ENCODE assay signal across 22 mouse cellular contexts in the genomic region with DNA sequence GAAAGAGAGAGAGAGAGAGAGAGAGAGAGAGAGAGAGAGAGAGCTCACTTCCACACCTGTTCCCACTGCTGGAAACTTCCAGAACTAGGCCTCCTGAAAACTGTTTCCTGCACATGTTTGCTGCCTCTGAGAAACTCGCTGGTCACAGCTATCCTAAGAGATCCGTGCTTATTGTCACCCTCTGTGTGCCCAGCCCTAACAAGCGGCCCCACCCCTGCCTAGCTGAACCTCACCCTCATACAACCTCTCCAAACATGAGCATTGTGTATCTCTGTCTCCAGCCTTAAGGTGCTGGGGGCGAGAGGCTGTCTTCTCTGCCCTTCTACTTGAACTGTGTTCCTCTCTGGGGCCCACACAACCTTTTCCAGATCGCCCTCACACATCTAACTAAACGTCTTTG.
DNase-seq lines count a peak whose midpoint lies in the region; ATAC-seq and TF ChIP-seq lines count a peak whose summit lies in the region.
"Had no signal": no experiment of that assay in that cellular context is flagged by ENCODE, and none has a peak within 500 bp of the region (broad histone marks: within the 10 kb centered on the region; RNA-seq: fewer than 3 reads in every experiment).

No protein-coding gene starts in this region.

- H3K4me3 ChIP-seq in cerebellum, adult 2 months (replicated peaks; ENCODE audit: insufficient read depth, low read depth, low read length): no peak overlapping the region
- H3K4me3 ChIP-seq in hindbrain, embryonic 14.5 days (replicated peaks; ENCODE audit: low read length): no peak overlapping the region
- H3K4me3 ChIP-seq in hindbrain, embryonic 11.5 days (ENCODE audit: low read depth, low read length): no peak overlapping the region
- no peak overlapping the region for H3K4me3 ChIP-seq in midbrain, embryonic 10.5 days
- H3K4me3 ChIP-seq in midbrain, embryonic 16.5 days (ENCODE audit: low read depth, low read length): no peak overlapping the region
- H3K4me3 ChIP-seq: embryonic facial prominence, embryonic 10.5 days; embryonic facial prominence, embryonic 12.5 days; forebrain, embryonic 13.5 days; forebrain, embryonic 15.5 days had no signal

- no peaks in the 10 kb centered on the region for H3K4me1 ChIP-seq in cerebellum, adult 2 months (ENCODE audit: control insufficient read depth, insufficient read depth, low read length)
- no peaks in the 10 kb centered on the region; the same call in 1 of the 2 replicates for H3K4me1 ChIP-seq in hindbrain, embryonic 14.5 days (replicated peaks; ENCODE audit: control insufficient read depth, insufficient read depth, low read length)
- no peaks in the 10 kb centered on the region for H3K4me1 ChIP-seq in hindbrain, embryonic 11.5 days (replicated peaks; ENCODE audit: control insufficient read depth, insufficient read depth, low read length)
- peaks cover 18% of the 10 kb centered on the region for H3K4me1 ChIP-seq in midbrain, embryonic 10.5 days
- H3K4me1 ChIP-seq in midbrain, embryonic 16.5 days (ENCODE audit: control insufficient read depth, insufficient read depth, low read length): no peaks in the 10 kb centered on the region
- H3K4me1 ChIP-seq: embryonic facial prominence, embryonic 10.5 days; embryonic facial prominence, embryonic 12.5 days had no signal

- peak; percentile 35; the same call in 1 of the 2 replicates for ATAC-seq in hindbrain, embryonic 14.5 days (ENCODE audit: low FRiP score)
- no peak for ATAC-seq in hindbrain, embryonic 11.5 days (ENCODE audit: low FRiP score)
- no peak for ATAC-seq in midbrain, embryonic 16.5 days
- no peak for ATAC-seq in activated CD4-positive, CD25-positive, alpha-beta regulatory T cell, adult 4 months
- ATAC-seq: CD4-positive, CD25-positive, alpha-beta regulatory T cell, adult 4 months; forebrain, embryonic 13.5 days; forebrain, embryonic 15.5 days; Patski had no signal

- no peak for DNase-seq in cerebellum, adult 2 months
- no peak for DNase-seq in cerebellum, postnatal 25 days
- no peak for DNase-seq in hindbrain, embryonic 14.5 days (ENCODE audit: low spot score)
- DNase-seq in hindbrain, embryonic 11.5 days (ENCODE audit: low spot score): no peak
- no peak for DNase-seq in midbrain, embryonic 10.5 days (ENCODE audit: low spot score)
- DNase-seq: adrenal gland, adult 2 months; adrenal gland, postnatal 10 days; adrenal gland, postnatal 25 days; B cell, adult 2 months; cerebellum, adult 11 months; cerebellum, adult 9-10 months; cerebellum, postnatal 36 days; forebrain, postnatal 0 days had no signal

- H3K27me3 ChIP-seq in cerebellum, adult 2 months (ENCODE audit: control insufficient read depth, insufficient read depth, low read length): no peaks in the 10 kb centered on the region
- no peaks in the 10 kb centered on the region for H3K27me3 ChIP-seq in hindbrain, embryonic 14.5 days (ENCODE audit: control insufficient read depth, insufficient read depth, low read length)
- no peaks in the 10 kb centered on the region for H3K27me3 ChIP-seq in hindbrain, embryonic 11.5 days (ENCODE audit: control insufficient read depth, insufficient read depth, low read length)
- H3K27me3 ChIP-seq in midbrain, embryonic 10.5 days (ENCODE audit: low read depth, poor library complexity, severe bottlenecking): no peaks in the 10 kb centered on the region
- no peaks in the 10 kb centered on the region for H3K27me3 ChIP-seq in midbrain, embryonic 16.5 days (ENCODE audit: control insufficient read depth, insufficient read depth, low read depth, low read length)
- H3K27me3 ChIP-seq: embryonic facial prominence, embryonic 12.5 days; forebrain, embryonic 13.5 days; forebrain, embryonic 15.5 days; Patski had no signal

- 80% methylated on average over 6 of the region's 6 CpGs for WGBS in cerebellum, adult 2 months
- 78% methylated on average over 6 of the region's 6 CpGs for WGBS in hindbrain, embryonic 14.5 days
- WGBS in hindbrain, embryonic 11.5 days: 81% methylated on average over 6 of the region's 6 CpGs
- WGBS in midbrain, embryonic 10.5 days: 68% methylated on average over 6 of the region's 6 CpGs
- 81% methylated on average over 6 of the region's 6 CpGs for WGBS in midbrain, embryonic 16.5 days

- no peaks in the 10 kb centered on the region for H3K9me3 ChIP-seq in hindbrain, embryonic 14.5 days (ENCODE audit: control insufficient read depth, low read length)
- H3K9me3 ChIP-seq in hindbrain, embryonic 11.5 days (ENCODE audit: control insufficient read depth, low read length): no peaks in the 10 kb centered on the region
- no peaks in the 10 kb centered on the region for H3K9me3 ChIP-seq in midbrain, embryonic 10.5 days (replicated peaks)
- no peaks in the 10 kb centered on the region for H3K9me3 ChIP-seq in midbrain, embryonic 16.5 days (replicated peaks; ENCODE audit: control insufficient read depth, low read length, poor library complexity, severe bottlenecking)
- H3K9me3 ChIP-seq: embryonic facial prominence, embryonic 10.5 days; embryonic facial prominence, embryonic 12.5 days; forebrain, embryonic 13.5 days; forebrain, embryonic 15.5 days had no signal

- no peak overlapping the region for H3K4me2 ChIP-seq in hindbrain, embryonic 14.5 days (replicated peaks)
- no peak overlapping the region for H3K4me2 ChIP-seq in hindbrain, embryonic 11.5 days (replicated peaks; ENCODE audit: low read depth, low read length)
- H3K4me2 ChIP-seq in midbrain, embryonic 16.5 days (ENCODE audit: low read length): no peak overlapping the region
- H3K4me2 ChIP-seq: embryonic facial prominence, embryonic 12.5 days; forebrain, embryonic 13.5 days; forebrain, embryonic 15.5 days had no signal

- peak overlapping the region; percentile 57; the same call in 1 of the 2 replicates for H3K27ac ChIP-seq in cerebellum, adult 2 months (ENCODE audit: insufficient read depth, low read length)
- no peak overlapping the region for H3K27ac ChIP-seq in hindbrain, embryonic 14.5 days
- no peak overlapping the region for H3K27ac ChIP-seq in hindbrain, embryonic 11.5 days (ENCODE audit: low read depth, low read length)
- H3K27ac ChIP-seq in midbrain, embryonic 10.5 days (replicated peaks): 0 out of 2 replicates have a peak overlapping the region, but pooled peaks have one; percentile 46
- H3K27ac ChIP-seq in midbrain, embryonic 16.5 days (ENCODE audit: low read length): no peak overlapping the region
- H3K27ac ChIP-seq: embryonic facial prominence, embryonic 10.5 days; embryonic facial prominence, embryonic 12.5 days; forebrain, embryonic 13.5 days; forebrain, embryonic 15.5 days had no signal

- no peak for TF ChIP-seq POLR2A in cerebellum, adult 2 months (IDR thresholded peaks at IDR 0.05; ENCODE audit: borderline replicate concordance, insufficient read depth, low read length)

- TF ChIP-seq CTCF in cerebellum, adult 2 months (IDR thresholded peaks at IDR 0.05; ENCODE audit: borderline replicate concordance, insufficient read depth, low read depth, low read length): no peak

- H3K9ac ChIP-seq in hindbrain, embryonic 14.5 days: no peak overlapping the region
- H3K9ac ChIP-seq in hindbrain, embryonic 11.5 days (ENCODE audit: low read depth, low read length): no peak overlapping the region
- H3K9ac ChIP-seq in midbrain, embryonic 16.5 days (ENCODE audit: low read depth, low read length): no peak overlapping the region
- H3K9ac ChIP-seq: embryonic facial prominence, embryonic 12.5 days; forebrain, embryonic 13.5 days; forebrain, embryonic 15.5 days; forebrain, postnatal 0 days had no signal

- no peaks in the 10 kb centered on the region for H3K36me3 ChIP-seq in hindbrain, embryonic 14.5 days (replicated peaks; ENCODE audit: control insufficient read depth, insufficient read depth)
- H3K36me3 ChIP-seq in hindbrain, embryonic 11.5 days (ENCODE audit: control insufficient read depth, insufficient read depth, low read length): no peaks in the 10 kb centered on the region
- peaks cover 1% of the 10 kb centered on the region; the same call in 1 of the 2 replicates for H3K36me3 ChIP-seq in midbrain, embryonic 10.5 days
- H3K36me3 ChIP-seq in midbrain, embryonic 16.5 days (ENCODE audit: control insufficient read depth, insufficient read depth, low read length): no peaks in the 10 kb centered on the region
- H3K36me3 ChIP-seq: embryonic facial prominence, embryonic 10.5 days; embryonic facial prominence, embryonic 12.5 days; forebrain, embryonic 15.5 days; G1E had no signal

Comparison
In these comparisons a context has a peak if more than half of its experiments do, and no peak if none do; other contexts are left out.
1. H3K27ac ChIP-seq: peak in cerebellum, adult 2 months (single experiment) and midbrain, embryonic 10.5 days (single experiment); none in hindbrain, embryonic 14.5 days (single experiment), hindbrain, embryonic 11.5 days (single experiment) and midbrain, embryonic 16.5 days (single experiment).